Mouse (Mus musculus) testis, postnatal 10 days (tissue): Measurements from ENCODE around the gene Specc1.
A peak's percentile ranks its signal among the peaks of the same experiment; 100 is the strongest.

Experiments used
- DNase-seq: peaks from one replicate; pipeline ENCODE4 v3.0.0; 2021; ENCODE audit warnings: low spot score

Specc1 gene

DNA sequence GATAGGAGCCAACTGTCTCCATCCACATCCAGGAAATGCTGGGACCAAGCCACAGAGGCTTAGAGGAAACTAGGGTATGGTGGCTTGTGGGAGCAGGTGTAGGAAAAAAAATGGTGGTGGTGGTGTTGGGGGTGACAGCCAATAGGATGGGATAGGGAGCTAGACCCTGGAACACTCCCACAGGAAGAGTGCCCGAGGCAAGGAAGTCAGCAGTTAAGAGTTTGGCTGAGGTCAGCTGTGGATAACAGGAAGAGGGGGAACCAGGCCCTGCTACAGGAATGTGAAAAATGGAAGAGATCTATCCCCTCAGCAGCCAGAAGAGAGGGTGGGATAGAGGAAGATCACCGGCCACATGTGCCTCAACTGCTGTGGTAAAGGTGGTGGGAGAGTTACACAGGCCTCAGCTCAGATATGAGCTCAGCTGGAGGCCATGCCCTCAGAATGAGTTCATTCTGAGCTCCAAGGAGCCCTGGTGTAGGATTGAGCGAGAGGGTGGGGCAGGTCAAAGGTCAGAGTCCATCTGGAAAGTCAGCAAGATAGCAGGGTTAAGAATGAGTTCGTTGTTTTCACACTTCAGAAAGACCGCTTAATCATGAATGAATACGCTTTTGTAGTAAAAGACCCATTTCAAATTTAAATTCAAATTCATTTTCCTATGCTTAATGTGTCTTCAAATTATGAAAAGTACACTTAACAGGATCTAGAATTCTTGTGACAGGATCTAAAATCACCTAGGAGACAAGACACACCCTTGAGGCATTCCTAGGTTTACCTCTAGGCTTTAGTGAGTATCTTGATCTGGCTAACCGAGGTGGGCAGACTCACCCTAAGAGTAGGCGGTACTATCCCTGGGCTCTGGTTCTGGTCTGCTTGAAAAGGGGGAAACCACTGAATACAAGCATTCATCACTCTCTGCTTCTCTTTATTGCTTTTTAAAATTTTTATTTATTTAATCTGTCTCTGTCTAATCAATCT, 94.1 kb downstream of the Specc1 start:
- DNase-seq: no peak

DNA sequence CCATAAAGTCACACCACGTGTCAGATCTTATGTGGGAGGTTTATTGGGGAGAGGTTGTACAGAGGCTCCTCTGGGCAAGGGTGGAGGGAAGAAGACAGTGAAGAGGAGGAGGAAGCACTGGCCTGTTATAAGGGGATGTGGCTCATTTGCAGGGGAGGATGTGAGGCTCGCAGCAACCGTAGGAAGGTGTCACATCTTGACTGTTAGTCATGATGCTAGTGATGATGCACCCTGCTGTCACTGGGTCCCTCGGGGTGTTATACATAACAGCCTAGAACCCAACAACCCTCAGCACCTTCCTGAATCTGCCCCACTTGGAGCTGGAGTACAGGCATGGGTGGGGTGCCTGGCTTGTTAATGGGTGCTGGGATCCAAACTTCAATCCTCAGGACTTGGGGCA, 94.9 kb downstream of the Specc1 start:
- DNase-seq: no peak

DNA sequence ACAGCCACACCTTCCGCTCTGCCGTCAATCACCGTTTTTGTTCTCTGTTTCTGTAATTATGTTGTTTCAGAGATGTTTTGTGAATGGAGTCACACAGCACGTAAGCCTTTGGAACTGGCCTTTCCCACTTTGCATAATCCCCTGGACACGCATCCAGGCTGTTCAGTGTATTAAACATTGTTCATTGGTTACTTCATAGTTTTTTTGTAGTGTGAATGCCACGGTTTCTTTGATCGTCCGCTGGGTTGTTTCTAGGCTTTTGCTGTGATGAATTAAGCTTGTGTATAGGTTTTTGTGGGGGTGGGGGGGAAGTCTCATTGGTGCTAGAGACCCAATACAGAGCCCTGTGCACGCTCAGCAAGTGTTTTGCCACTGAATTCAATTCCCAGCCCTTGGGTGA, 97.4 kb downstream of the Specc1 start:
- no peak for DNase-seq

DNA sequence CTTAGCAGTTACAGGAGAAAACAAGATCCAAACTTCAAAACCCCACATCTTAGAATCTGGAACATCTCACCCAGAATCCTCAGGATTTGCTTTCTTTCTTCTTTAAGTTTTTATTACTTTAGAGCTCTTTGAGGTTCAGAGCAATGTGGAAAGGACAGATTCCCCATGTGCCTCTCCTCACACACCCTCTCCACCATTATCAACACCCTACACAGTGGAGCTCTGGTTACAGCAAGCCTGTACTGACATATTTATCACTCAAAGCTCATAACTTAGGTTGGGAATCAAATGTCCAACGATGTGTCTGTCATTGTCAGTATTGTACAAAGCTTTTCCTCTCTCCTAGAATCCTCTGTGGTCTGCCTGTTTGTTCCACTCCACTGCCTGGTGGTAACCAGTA, 108.0 kb downstream of the Specc1 start:
- DNase-seq: peak; percentile 11

DNA sequence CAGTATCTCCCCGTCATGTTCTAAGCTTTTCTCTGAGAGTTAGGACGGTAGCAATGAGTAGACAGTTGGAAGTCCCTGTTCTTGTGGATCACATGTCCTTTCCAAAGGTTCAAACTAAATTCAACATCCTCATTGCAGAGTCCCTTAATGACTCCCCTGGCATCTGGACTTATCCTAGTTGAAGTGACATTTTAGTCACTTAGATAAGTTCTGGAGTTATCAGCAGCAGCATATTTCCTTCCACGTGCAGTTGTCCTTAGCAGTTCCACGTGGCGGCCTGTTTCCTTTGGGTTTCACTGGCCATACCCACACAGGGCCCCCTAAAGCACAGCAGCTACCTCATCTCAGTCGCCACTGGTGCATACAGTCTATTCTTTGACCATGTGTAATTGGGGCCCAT, 109.1 kb downstream of the Specc1 start:
- DNase-seq: peak; percentile 3

DNA sequence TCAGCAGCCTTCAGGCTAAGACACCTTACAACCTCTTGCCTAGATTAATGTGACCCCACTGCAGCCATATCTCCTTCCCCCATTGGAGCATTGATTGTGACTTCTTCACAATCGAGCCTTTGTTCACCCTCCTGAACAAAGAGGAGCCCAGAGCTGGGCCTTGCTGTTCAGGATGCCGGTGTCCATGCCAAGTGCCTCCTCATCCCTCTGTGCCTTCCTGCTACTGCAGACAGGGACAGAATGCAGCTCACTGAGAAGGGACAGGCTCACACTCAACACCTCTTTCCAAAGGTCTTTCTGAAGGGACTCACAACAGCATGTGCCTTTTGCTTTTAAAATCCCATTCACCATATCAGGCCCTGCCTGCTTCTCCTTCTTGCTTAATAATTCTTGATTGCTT, 113.0 kb downstream of the Specc1 start:
- DNase-seq: no peak

DNA sequence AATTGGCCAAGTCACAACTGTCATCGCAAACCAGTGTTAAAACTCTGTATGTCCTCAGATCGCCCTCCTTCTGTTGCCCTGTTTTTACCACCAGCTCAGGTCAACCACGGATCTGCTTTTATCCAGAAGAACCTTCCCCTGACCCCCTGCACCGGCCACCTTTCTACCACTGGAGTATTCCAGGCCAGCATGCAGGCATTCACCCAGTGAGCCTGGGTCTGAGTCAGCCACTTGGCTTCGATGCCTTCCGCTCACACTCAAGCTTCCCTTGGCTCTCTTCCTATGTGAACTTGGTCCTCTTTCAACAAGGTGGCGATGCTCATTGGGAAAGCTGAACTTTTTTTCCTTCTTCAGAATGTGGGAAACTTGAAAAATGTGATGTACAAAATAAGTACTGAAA, 113.6 kb downstream of the Specc1 start:
- DNase-seq: peak; percentile 7

DNA sequence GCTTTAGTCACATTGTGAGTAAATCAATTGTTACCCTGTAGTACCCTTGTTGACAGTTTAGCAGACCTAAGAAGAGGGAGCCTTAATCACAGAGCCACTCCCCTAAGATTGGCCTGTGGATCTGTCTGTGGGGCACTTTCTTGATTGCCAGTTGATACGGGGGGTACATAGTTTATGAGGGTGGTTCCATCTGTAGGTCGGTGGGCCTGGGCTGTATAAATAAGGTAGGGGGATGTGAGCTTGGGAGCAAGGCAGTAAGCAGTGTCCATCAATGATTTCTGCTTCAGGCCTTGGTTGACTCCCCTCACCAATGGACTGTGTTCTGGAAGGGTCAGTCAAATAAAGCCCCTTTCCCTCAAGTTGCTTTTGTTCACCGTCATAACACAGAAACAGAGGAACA, 115.8 kb downstream of the Specc1 start:
- no peak for DNase-seq

DNA sequence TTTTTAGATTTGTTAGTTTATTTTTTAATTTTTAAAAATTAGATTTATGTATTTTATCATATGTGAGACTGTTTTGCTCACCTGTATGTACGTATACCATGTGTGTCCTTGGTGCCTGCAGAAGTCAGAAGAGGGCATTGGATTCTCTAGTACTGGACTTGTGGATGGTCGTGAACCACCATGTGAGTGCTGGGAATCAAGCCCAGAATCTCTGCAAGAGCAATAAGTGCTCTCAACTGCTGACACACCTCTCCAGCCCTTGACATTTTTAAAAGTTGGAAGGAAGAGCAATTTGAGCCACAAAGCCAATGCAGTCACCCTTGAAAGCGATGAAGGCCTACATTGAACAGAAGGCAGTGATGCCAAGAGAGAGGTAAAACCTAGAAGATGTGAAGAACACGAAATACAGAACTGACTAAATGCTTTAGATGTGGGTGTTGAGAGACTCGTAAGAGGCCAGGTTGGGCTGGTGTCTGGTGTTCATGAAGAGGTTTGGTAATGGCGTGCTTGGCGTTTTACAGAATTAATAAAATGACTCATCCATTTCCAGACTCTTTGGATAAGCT, 117.1 kb downstream of the Specc1 start:
- DNase-seq: no peak

DNA sequence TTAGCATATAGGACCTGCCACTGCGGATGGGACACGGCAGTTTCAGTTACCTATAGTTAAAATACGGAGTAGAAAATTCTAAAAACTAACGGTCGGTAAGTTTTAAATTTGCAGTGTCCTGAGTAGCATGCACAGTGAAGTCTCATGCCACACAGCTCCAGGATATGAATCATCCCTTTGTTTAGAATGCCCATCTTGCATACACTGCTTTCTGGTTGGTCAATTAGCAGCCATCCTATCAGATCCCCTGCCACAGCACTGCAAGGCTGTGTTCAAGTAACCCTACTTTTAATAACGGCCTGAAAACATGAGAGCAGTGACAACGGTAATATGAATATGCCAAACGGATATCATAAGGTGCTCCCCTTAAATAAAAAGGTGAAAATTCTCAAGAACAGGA, 118.0 kb downstream of the Specc1 start:
- no peak for DNase-seq

DNA sequence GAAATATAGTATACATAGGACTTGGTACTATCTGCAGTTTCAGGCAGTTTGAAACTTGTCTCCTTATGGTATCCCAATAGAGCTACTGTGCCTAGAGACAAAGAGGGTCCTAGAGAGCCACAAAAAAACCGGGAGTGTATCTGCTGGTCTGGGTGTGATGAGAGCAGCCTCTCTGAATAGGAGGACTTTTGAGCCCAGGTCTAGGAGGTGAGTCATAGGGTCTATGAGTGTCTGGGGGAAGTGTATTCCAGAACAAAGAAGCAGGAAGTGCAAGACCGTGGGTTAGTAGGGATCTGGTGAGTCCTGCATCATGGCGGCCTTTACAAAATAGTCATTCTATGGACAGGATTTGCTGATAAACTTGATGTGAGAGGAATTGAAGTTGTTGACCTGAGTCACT, 118.5 kb downstream of the Specc1 start:
- DNase-seq: no peak

DNA sequence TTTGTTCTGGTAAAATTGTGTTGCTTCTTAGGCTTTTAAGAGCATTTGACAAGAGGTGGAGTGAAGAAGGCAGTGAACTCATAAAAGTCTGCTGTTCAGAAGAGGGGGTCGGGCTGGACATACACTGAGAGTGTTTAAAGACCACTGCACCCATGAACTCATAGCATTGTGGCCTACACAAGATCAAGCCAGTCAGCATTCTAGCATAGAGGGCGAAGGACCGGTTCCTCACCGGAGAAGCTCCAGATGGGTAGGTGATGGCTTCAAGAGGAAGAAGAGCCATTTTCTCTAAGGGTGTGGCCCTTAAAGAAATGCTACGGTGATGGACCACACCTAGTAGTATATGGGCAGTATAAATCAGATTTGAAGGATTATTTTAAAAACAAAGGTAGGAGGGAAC, 119.0 kb downstream of the Specc1 start:
- DNase-seq: no peak

DNA sequence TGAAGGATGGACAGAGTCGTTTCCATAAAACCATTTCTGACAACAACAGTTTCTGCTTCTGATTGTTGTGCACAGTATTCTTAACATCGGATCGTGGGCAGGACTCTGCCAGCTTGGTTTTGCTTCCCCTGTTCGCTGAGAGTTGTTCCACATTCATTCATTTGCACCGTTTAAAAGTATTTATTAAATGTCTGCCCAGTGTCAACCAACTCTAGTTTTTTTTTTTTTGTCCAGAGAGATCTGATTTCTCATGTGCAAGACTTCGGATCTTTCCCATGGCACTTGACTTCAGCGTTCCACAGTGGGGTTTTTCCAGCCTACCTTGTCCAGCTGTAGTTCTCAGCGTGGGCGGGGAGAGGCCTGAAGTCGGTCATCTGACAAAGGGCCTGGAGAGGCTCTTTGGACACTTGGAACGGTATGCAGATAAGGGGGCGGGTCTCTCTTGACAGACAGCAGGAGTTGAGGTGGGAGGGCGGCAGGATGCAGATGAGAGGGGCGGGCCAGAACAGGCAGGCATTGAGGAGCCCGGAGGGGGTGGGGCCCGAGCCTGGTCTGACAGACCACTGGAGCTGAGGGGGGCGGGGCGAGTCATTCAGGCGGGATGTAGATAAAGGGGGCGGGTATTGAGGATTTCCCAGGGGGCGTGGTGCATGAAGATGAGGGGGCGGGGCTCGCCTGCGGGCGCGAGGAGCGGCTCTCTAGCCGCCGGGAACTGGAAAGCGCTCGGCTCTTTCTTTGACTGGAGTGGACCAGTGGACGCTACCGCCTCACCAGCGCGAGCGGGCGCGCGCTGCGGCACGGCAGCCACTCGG, 120.0 kb downstream of the Specc1 start:
- peak; percentile 100 for DNase-seq

DNA sequence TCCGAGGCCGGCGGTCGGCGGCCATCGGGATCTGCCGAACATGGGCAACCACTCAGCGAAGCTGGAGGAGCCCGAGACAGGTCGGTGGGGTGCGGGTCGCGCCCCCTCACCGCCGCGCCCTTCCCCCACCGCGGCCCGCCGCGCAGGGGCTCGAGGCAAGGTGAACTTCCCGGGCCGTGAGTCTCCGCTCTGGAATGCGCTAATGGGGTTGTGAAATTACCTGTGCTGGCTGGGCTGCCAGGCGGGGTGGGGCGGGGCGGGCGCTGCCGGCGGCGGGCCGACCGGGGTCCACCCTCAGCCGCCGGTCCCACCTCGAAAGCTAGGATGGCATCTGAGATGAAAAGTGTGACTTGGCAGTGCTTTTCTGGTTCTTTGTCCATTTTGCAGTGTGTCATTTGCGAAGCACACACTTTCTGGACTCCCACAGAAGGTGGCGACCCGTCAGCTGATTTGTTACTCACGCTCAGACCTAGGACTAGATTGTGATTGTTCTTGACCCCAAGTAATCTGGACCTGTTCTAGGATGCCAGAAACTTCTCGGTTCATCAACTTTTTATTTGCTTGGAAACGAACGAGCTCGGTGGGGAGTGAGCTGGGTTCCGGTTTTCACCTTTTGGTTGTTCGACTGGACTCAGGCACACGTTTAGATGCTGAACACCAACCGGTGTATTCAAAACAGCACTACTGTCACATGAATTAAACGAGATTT, 120.7 kb downstream of the Specc1 start:
- peak; percentile 42 for DNase-seq

DNA sequence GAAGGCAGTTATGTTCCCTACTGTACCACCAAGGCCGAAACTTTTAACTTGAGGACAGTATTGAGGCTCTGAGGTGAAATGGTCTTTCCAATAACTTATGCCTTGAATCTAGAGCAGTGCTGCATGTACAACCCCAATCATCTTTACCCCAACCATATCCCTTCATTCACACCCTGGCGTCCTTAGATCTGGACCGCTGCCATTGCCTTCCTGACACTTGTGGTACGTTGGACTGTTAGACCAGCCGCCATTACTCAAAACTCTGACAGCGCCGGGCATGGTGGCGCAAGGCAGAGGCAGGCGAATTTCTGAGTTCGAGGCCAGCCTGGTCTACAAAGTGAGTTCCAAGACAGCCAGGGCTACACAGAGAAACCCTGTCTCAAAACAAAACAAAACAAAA, 121.8 kb downstream of the Specc1 start:
- no peak for DNase-seq

DNA sequence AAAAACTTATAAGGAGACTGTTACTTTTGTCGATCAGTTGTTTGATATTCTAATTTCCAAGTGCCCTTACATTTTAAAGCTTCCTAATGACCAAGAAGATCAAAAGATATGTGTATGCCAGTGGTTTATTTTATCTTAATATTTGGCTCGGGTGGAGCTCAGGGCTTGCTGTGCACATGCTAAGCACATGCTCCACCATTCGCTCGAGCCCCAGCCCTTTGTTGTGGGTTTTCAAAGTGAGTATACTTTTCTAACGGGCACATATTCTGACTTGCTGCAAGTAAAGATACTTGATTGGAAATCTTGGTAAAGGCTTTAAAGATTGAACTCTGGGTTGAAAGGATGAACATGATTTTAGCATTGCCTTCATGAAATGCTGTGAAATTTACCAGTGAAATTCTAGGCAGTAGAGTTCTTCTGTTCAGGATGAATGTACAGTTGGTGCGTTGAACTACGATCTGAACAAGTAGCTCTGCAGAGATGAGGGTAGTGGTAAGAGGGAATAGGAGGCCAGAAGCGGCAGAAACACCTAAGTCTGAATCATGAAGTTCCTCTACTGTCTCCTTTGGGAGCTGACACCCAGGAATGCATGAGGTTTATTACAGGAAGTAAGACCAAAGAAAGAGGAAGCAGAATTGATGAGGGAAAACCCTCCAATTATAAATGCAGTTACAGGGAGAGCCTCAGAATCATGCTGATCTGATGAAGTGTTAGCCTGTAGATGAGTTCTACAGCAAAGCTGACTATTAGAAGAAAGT, 122.7 kb downstream of the Specc1 start:
- no peak for DNase-seq

DNA sequence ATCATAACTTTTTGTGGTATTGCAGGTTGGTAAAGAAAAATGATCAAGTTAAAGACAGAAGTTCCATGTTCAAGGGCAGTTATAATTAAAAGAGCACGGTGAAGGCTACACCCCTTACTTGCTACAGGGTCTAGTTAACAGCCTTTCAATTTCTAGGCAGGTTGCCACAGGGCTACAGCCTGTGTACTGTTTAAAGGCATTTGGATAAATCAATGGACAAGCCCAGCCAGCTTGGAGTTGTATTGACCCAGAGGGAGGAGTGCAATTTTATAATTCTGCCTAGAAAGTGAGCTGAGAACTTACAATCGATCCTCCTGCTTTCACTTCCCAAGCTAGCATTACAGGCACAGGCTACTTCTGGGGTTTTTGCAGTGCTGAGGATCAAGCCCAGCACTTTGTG, 123.9 kb downstream of the Specc1 start:
- no peak for DNase-seq

DNA sequence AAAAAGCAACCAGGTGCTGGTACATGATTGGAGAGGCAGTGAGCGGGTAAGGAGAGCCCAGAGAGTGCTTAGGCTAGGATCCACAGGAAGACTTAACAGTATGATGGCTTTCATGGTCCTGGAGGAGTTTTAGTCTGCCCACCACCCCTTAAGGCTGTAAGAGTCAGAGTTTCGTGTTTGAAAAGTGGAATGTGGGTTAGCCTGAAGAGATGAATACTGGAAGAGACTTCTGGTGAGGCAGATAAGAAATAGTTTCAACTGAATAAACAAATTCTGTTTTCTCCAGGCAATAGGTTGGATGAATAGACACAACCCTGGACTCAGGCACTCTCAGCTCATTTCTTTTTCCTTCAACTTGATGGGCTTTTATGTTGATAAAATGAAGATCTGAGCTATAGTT, 130.1 kb downstream of the Specc1 start:
- DNase-seq: no peak

DNA sequence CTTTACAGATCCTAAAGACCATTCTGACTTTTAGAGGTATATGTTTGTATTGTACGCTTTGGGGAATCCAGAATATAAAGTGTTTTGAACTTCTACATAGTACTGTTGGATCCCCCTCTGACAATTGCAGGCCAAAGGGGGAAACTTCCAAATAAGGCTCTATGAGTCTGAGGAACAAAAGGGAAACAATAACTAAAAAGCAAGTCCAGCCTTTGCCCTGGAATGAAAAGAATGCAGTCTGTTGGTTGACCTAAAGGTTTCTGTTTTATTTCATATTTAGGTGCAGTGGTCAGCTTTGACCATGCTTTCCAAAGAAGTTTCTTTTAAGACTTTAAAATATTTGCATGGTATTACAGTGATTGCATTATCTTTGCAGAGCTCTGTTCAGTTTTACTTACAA, 130.5 kb downstream of the Specc1 start:
- DNase-seq: no peak

DNA sequence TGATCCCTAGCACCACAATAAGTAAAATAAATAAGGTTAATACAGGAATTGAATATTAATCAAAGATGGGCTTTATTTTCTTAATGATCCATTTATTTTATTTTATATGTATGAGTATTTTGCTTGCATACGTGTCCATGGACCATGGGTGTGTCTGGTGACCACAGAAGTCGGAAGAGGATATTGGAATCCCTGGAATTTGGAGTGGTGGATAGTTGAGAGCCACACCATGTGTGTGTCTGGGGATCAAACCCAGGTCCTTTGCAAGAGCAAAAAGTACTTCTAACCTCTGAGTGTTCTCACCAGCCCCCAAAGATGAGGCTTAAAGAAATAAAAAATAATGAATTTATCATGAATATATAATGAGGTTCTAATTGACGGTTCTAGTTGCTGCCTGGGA, 132.1 kb downstream of the Specc1 start:
- no peak for DNase-seq

DNA sequence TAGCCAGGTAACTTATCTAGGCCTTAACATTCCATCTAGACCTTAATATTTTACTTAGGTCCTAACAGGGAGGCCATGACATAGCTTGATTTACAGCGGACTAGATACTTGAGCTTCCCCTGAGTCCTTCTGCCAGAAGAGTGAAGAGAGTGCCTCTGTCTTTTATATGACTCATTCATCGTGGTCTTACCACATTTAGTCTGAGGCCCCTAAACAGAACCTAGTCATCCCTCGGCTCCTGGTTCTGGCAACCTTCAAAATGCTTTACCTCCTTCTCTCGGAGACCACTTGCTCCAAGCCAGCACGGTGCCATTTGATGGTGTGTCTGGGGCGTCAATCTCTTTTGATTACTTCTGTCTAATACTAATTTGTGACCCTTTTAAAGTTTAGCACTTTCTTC, 133.8 kb downstream of the Specc1 start:
- DNase-seq: no peak
